Mouse (Mus musculus) thymus, adult 2 months (tissue): ENCODE measurements around the gene Rbm20. TPM values are rescaled to one million over a fixed set of nuclear protein-coding genes. Genes with fewer than 3 reads are reported as not detected.

Source experiments
- DNase-seq: peaks from one replicate; pipeline ENCODE4 v3.0.0; 2021
- H3K27ac ChIP-seq: fragments of 200-500 bp; 2 replicates; pipeline ENCODE4 v1.5.1; 2012; ENCODE audit warnings: low read length, control low read depth; ENCODE audit not compliant: control insufficient read depth, insufficient read depth
- H3K27me3 ChIP-seq: fragments of 200-500 bp; 2 replicates; pipeline ENCODE4 v1.6.1; 2012; ENCODE audit warnings: mild to moderate bottlenecking, low read length, moderate library complexity, mixed read lengths; ENCODE audit not compliant: control insufficient read depth, insufficient read depth
- H3K36me3 ChIP-seq: fragments of 200-500 bp; 2 replicates; pipeline ENCODE4 v1.6.1; 2012; ENCODE audit warnings: mild to moderate bottlenecking, low read length, moderate library complexity; ENCODE audit not compliant: control insufficient read depth, insufficient read depth
- H3K4me1 ChIP-seq: fragments of 200-500 bp; replicated peaks from 2 replicates; pipeline ENCODE4 v1.6.1; 2012; ENCODE audit warnings: low read length; ENCODE audit not compliant: control insufficient read depth, insufficient read depth
- H3K4me3 ChIP-seq: fragments of 200-500 bp; 2 replicates; pipeline ENCODE4 v1.5.1; 2012; ENCODE audit warnings: mild to moderate bottlenecking, low read length, control low read depth, moderate library complexity; ENCODE audit not compliant: control insufficient read depth, insufficient read depth
- CTCF ChIP-seq: fragments of 200-500 bp; IDR thresholded peaks from 2 replicates; pipeline ENCODE4 v1.5.1; 2012; ENCODE audit warnings: mild to moderate bottlenecking, control low read depth, low read length, moderate library complexity, borderline replicate concordance; ENCODE audit not compliant: control insufficient read depth, poor library complexity, insufficient read depth; ENCODE audit errors: extremely low read depth
- POLR2A ChIP-seq: fragments of 200-500 bp; IDR thresholded peaks from 2 replicates; pipeline ENCODE4 v1.6.1; 2012; ENCODE audit warnings: mild to moderate bottlenecking, low read length, control low read depth, moderate library complexity; ENCODE audit not compliant: control insufficient read depth, poor library complexity, insufficient read depth; ENCODE audit errors: extremely low read depth
- whole genome bisulfite sequencing: fragments of 180-500 bp; shearing (Covaris S2); methylation state at CpG from one replicate; pipeline ENCODE4 v1.1.7; 2018; 5-methylcytosine and 5-hydroxymethylcytosine counted together
- polyA plus RNA-seq: library from polyadenylated mRNA; depleted of rRNA; stranded (reverse); fragments of >200 nt; gene quantifications from 2 replicates; pipeline ENCODE4 v1.2.3, GENCODE M21; 2012

The Rbm20 gene
- polyA plus RNA-seq, 1 experiment: 9.8 TPM

GRCm38 (mm10) chr19:53780752-53781602, 103.9 kb downstream of the Rbm20 start:
- 88% methylated on average over 9 of the region's 9 CpGs for WGBS
- Histone ChIP-seq H3K27ac (no peak overlapping the region), H3K36me3 (no peaks in the 10 kb centered on the region), H3K4me1 (no peaks in the 10 kb centered on the region), H3K4me3 (no peak overlapping the region), H3K27me3 (no peaks in the 10 kb centered on the region)
- no peak for TF ChIP-seq POLR2A
- no peak for TF ChIP-seq CTCF
- no peak for DNase-seq

GRCm38 (mm10) chr19:53781826-53782225, 104.7 kb downstream of the Rbm20 start:
- WGBS: 98% methylated on average over 7 of the region's 7 CpGs
- no peak for TF ChIP-seq POLR2A

GRCm38 (mm10) chr19:53785352-53785751, 108.2 kb downstream of the Rbm20 start:
- Histone ChIP-seq H3K27me3 (no peaks in the 10 kb centered on the region), H3K4me3 (no peak overlapping the region), H3K27ac (no peak overlapping the region), H3K4me1 (no peaks in the 10 kb centered on the region), H3K36me3 (no peaks in the 10 kb centered on the region)
- no peak for DNase-seq
- no peak for TF ChIP-seq CTCF
- TF ChIP-seq POLR2A: no peak
- WGBS: 93% methylated on average over 3 of the region's 3 CpGs

More at GRCm38 (mm10) chr19:53781826-53782225, 104.7 kb downstream of the Rbm20 start:
- H3K4me3 ChIP-seq: no peak overlapping the region
- no peak for DNase-seq
- no peaks in the 10 kb centered on the region for H3K4me1 ChIP-seq
- no peak overlapping the region for H3K27ac ChIP-seq
- H3K36me3 ChIP-seq: no peaks in the 10 kb centered on the region
- no peaks in the 10 kb centered on the region for H3K27me3 ChIP-seq

- H3K27me3 ChIP-seq: no peaks in the 10 kb centered on the region
- TF ChIP-seq CTCF: no peak
- no peak for TF ChIP-seq POLR2A
- H3K36me3 ChIP-seq: no peaks in the 10 kb centered on the region
- H3K27ac ChIP-seq: no peak overlapping the region
- 97% methylated on average over 2 of the region's 2 CpGs for WGBS
- H3K4me3 ChIP-seq: no peak overlapping the region
- no peak for DNase-seq
- H3K4me1 ChIP-seq: no peaks in the 10 kb centered on the region
Measured at GRCm38 (mm10) chr19:53786239-53786638, 109.1 kb downstream of the Rbm20 start.

GRCm38 (mm10) chr19:53786836-53787235, 109.7 kb downstream of the Rbm20 start:
- Histone ChIP-seq H3K4me3 (no peak overlapping the region), H3K27ac (no peak overlapping the region), H3K4me1 (peaks cover 5% of the 10 kb centered on the region), H3K27me3 (no peaks in the 10 kb centered on the region), H3K36me3 (no peaks in the 10 kb centered on the region)
- TF ChIP-seq CTCF (no peak), POLR2A (no peak)
- DNase-seq: no peak
- WGBS: 87% methylated on average over 5 of the region's 5 CpGs

GRCm38 (mm10) chr19:53788621-53789331, 111.7 kb downstream of the Rbm20 start:
- Histone ChIP-seq H3K4me1 (peaks cover 9% of the 10 kb centered on the region), H3K27ac (no peak overlapping the region)
- DNase-seq: no peak

More at GRCm38 (mm10) chr19:53788621-53789331, 111.7 kb downstream of the Rbm20 start:
- TF ChIP-seq CTCF (no peak), POLR2A (no peak)
- WGBS: 93% methylated on average over 14 of the region's 14 CpGs
- no peak overlapping the region for H3K4me3 ChIP-seq
- no peaks in the 10 kb centered on the region for H3K36me3 ChIP-seq
- no peaks in the 10 kb centered on the region for H3K27me3 ChIP-seq
